Mouse (Mus musculus): Measurements from ENCODE around the gene Fbxl3. TPM values are rescaled to one million over a fixed set of nuclear protein-coding genes. Genes with fewer than 3 reads are reported as not detected.

Gene Fbxl3
- total RNA-seq, 2 experiments from 2014 or later: 96.2 to 100 TPM

DNA sequence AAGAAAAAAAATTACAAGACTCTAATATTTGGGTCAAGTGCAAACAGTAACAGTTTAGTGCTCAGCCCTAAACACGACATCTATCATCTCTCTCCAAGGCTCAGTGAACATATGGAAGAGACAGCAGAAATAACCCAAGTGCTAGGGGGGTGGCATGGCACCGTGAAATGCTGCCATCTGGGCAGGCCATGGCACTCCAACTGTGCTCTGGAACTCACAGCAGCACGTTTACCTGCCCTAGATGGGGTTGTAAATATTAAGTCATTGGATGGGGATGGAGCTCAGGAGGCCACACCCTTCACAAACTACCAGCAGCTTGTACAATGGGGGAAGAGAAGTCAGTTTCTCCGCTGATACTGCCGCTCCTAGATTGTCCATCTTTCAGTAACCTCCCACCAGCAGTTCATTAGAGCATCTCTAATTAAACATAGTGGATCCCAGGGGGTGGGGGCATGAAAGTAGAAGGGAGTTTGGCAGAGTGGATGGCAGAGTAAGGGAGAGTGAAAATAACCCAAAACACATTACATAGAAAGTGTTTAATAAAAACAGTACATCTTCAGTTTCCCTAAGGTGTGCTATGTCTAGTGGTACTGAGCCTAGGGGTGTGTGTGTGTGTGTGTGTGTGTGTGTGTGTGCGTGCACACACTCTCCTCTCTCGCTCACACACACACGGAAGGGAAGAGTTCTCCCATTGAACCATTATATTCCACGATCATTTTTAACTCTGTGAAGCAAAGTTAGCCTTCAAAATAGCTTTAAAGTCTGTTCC is 20.0 kb downstream of the Fbxl3 start:
- DNase-seq: no peak

DNA sequence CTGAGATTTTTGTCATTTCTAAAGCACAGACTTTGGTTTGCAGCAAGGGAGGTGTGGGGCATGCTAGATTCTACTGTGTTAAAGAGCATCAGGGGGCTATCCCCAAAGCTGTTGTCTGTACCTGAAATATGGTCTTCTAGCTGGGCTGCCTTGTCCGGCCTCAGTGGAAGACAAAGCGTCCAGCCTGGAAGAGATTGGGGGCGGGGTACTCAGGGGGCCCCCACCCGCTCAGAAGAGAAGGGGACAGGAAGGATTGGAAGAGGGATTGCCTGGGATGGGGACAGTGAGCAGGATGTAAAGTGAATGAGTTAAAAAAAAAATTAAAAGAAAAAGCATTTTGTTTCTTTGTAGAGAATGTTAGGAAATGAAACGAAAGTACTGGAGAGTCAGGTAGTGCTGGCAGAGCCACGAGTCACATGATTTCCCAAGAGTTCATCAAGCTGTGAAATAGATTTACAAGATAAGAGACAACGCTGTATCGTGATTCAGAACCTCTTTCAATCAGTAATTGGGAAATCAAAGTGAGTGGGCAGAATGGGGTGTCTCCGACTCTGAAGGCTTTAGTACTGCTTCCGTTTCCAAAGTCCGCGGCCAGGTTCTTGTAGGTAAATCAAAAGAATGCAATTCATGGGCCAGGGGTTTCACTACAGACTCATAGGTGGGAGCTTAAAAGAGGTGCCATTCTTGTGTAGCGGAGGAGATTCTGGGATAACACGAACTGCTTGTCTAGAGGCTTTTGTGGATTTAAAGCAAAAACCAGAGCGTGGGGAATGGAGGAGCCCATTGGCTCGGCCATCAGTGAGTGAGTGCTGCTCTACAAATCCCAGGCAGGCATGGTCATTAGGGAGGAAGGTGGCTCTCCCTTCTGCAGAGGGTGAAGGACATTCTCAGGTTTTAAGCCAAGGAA is 21.1 kb downstream of the Fbxl3 start:
- no peak for DNase-seq

DNA sequence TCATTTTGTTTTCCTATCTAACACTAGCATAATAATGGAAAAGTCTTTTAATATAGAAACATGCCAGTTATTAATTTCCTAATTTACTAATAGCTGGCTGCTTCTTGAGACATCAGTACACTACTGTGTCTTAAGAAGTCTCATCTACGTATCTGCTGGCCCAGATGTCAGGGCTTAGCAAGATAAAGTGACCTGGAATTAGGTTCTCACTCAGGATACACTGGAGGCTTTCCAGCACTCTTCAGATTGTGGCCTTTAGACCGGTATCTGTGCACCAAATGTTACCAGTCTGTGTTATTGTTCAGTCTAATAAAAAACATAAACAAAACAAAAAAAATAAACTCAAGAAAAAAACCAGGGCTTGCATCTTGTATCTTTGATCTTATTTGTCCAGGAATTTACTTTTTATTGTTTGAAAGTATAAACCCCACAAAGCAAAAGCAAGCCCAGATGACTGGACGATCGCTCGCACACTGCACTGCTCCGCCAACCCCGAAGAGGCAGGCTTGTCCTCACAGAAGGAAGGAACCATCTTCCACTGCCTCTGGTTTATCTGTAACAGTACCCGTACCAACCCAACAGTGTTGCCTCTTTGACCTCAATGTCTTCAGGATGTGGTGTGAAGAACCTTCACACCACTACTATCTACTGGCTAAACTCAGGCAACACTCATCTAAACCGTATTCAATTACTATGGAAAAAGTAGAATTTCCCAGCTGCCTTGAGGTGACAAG is 21.9 kb downstream of the Fbxl3 start:
- no peak for DNase-seq

DNA sequence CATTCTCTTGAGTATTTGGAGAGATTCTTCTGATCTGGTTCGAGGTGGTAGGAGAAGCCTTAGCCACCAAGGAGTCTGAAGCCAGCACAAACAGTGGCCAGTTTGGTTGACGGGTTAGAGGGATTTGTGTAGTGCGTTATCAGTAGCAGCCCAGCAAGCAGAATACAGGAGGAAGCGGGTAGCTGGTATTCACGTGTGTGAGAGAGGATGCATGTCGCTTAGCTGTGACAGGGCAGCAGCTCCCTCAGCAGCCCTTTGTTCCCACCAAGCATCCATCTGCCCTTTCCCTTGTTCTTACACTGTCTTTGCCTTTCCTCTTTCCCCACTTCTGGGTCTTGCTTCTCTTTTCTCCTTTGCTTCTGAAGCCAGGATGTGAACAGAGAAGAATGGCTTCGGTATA is 24.2 kb downstream of the Fbxl3 start:
- DNase-seq: no peak

DNA sequence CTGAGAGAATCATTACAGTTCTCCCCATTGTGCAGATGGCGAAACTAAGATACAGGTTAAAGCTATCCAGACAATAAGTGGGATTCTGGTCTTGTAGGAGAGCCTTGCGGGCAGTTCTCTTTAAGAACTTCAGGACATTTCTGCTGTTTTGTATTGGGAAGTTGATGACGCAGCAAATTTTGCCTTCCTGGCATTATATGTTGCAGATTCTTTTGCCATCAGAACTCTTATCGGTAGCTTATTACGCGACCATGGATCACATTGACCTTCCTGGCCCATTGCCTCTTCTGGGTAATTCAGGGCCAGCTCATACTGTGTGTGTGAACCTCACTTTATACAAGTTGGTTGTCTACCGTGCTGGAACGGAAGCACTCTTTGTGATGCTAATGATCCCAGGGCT is 25.5 kb downstream of the Fbxl3 start:
- no peak for DNase-seq

DNA sequence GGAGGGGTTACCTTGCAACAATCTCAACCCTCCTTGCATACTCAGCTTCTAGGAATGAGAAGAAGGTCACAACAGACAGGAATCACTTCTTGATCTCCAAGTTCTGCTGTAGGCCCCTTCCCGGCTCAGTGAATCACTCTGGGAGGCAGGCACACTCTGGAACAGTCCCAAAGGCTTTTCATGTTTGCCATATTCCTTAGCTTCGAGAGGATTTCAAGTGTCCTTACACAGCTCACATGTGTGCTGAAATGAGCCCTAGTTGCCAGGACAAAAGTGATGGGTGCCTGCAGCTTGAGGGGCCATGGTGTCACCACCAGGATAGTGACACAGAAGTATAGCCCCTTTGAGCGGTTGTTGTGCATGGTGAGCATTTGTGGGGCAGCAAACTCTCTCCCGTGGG is 26.6 kb downstream of the Fbxl3 start:
- no peak for DNase-seq

DNA sequence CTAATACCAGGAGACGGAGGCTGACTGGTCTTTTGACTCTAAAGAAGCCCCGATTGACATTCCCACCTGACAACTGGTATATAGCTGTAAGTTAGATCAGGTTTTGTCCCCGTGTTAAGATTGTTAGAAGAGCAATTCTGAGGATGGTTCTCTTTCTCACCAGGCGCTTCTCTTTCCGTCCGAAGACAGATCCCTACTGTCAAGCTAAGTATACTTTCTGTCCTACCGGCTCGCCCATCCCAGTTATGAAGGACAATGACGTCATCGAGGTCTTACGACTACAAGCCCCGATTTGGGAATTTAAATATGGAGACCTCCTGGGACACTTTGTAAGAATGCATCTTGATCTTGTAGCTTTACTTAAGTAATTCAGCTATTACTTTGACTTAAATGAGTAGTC is 27.9 kb downstream of the Fbxl3 start:
- DNase-seq: no peak

DNA sequence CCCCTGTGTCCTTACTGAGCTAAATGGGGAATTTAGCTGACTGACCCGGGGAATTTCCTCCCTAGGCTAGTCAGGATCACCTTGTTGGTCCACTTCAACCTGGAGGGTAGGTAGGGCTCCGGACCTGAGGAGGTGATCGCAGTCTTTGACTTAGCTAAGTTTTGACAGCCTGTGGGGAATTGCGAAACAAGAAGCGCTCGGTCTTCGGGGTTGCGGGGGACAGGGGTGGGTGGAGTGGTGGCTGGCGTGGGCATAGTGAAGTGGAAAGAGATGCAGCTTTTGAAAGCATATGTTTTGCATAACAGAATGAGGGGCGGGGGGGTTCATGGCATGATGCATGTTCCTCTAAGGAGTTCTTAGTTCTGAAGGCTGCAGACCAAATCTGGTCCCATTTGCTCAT is 28.6 kb downstream of the Fbxl3 start:
- peak; percentile 19 to 31 for DNase-seq

DNA sequence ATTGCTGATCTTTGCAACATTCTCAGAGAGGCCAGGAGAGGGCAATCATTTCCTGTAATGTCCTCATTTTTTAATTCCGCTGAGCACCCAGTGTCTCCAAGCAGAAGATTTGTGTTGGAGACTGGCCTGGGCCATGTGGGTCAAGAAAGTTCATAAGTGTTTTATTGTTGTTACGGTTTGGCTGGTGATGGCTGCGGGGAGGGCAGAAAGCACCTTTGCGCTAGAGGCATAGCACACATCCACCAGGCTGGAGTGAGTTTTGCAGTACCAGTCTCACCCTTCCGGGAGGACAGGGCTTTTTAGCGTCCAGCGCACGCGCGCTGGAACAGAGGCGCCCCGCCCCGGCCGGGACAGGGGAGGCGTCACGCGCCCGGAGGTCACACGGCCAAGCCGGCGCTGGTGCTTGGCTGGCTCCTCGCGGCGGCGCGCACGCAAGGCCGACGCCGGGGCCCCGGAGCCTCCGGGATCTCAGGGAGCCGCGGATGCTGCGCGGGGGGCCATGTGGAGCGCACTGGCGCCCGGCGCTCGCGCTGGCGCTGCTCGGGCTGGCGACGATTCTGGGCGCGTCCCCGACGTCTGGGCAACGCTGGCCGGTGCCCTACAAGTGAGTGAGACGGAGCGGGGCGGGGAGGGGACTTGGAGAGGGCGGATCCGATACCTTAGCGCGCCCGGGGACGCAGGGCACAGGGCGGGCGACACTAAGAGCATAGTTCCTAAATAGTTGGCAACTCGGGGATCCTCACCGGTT is 29.3 kb downstream of the Fbxl3 start, which contains the start of gene Cln5:
Gene Cln5, plus strand, starts transcription at position 353 of the 748 bp plus-strand sequence.
- peak; percentile 89 to 91 for DNase-seq

DNA sequence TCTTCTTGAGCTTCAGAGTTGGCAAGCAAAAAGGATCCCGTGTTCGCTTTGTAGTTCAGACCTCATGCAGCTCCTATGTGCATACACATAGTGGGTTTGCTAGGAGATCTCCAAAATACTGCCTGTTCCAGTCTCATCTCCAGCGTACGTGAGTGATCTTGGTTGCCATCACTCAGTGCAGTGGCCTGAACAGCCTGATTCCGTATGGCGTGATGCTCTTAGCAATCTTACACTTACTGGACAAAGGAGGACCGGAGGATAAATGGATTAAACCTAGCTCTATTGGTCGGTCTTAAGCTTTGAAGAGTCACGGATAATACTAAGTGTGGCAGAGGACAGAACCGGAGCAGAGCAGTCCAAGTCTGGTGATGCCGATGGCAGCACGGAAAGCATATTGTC is 29.9 kb downstream of the Fbxl3 start:
- no peak for DNase-seq

DNA sequence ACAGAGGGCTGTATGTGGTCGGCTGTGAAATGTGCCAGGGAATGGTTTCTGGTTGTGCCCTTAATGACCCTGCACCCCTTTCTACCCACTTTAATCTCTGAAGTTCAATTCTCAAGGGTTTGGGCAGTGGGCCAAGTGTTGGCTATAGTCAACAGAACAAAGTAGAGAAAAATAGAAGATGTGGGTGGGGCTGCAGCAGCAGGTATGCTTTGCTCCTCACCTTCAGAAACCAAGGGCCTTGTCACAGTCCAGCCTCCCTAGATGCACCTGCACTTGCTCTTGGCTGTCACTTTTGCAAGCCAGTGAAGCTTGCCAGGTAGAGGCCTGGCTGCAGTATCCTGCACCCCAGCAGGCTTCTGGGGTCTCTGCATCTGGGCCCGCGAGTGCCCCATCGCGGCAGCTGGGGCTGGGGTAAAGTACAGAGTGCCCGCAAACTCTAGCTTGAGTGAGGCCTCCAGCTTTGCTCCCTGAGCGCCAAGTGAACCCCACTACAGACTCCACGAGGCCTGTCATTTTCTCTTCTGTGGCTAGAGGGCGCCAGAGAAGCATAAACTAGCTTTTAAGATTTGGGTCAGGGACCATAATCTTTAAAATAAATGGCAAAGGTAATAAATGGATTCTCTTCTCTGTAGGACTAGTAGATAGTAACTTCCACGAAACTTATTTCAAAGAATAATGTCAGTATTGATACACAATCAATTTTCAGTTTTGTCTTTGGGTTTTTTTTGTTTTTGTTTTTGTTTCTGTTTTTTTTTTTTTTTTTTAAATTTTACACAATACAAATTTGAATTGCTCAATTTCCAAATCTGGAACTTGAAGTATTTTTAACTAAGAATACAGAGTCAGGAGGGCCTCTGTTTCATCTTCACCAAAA is 33.8 kb downstream of the Fbxl3 start:
- DNase-seq: peak; percentile 60 to 67

DNA sequence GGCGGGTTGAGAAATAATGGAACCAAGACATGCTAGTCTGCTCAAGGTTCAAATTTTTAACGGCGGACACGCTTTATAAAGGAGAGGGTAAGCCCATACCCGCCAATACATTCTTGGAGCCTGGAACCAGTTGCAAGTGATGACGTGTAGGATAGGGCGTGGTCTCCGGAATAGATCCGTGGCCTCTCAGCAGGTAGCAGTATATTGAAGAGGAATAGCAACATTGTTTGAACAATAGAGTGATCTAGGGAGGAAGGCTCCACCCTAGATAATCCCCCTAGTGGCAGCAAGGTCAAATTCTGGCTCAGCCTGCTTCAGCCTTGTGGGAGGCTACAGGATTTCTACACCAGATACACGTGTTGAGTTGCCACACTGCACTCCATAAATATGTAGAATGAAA is 39.9 kb downstream of the Fbxl3 start:
- DNase-seq: no peak

DNA sequence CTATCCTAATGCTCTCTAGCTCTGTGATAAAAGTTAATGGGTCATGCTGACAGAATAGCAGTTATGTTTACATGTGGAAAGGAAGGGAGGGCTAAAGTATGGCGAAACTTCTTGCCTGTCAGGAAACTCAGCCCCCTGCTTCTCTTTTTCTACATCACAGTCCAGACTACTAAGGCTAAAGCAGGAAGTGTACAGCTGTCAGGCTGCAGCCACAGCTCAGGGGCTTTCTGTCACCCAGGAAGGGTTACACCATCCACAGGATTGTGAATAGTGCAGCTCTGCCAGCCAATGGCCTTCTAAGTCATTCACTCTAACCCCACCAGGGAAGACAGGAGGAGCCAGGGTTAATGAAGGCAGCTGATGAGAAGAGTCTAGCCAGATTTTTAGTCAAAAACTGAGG is 40.4 kb downstream of the Fbxl3 start:
- no peak for DNase-seq

DNA sequence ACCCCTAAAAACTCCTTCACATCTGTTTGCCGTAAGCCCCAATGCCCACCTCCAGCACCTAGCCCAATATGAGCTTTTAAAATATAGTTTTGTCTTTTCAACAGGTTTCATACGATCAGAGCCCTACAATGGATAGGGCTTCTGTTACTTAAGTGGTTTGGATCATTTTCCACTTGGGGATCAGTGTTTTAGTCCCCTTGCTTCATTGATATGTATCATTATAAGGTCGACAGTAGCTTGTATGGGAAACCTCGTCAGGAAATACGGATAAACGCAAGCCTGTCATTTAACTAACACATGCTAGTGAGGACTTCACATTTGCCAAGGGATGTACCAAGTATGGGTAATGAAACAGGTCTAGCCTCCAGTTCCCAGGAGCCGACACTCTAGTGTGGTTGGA is 42.8 kb downstream of the Fbxl3 start:
- no peak for DNase-seq

DNA sequence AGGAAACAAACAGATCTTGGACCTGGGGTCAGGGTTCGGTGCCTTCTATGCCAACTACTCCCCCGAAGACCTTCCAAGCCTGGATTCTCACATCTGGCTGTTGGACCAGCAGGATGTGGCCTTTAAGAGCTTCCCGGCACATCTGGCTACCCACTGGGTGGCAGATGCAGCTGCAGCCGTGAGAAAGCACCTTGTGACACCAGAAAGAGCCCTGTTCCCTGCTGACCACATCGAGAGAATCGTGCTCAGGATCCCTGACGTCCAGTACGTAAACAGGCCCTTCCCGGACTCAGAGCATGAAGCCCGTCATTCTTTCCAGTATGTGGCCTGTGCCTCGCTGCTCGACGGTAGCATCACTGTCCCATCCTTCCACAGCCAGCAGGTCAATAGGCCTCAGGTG is 44.6 kb downstream of the Fbxl3 start:
- no peak for DNase-seq

DNA sequence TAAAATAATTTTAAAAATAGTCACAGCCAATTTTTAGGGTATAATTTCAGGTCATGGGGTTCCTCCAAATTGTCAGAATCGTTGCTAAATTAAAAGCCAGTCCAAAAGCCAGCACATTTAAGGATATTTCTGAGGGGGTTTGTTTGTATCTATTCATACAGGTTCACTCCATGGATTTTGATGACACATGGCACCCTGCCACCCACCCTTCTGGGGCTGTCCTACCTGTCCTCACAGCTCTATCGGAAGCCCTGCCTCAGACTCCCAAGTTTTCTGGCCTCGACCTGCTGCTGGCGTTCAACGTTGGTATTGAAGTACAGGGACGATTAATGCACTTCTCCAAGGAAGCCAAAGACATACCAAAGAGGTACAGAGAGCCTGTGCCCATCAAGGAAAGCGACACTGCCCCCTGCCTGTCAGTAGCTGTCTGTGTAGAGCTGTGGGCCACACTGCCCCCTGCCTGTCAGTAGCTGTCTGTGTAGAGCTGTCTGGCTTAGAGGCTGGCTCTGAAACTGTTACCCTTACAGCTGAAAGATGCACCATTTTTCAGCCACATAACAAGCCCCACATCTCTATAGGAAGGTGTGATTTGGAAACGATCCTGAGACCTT is 48.1 kb downstream of the Fbxl3 start:
- DNase-seq: peak; percentile 57 to 64

DNA sequence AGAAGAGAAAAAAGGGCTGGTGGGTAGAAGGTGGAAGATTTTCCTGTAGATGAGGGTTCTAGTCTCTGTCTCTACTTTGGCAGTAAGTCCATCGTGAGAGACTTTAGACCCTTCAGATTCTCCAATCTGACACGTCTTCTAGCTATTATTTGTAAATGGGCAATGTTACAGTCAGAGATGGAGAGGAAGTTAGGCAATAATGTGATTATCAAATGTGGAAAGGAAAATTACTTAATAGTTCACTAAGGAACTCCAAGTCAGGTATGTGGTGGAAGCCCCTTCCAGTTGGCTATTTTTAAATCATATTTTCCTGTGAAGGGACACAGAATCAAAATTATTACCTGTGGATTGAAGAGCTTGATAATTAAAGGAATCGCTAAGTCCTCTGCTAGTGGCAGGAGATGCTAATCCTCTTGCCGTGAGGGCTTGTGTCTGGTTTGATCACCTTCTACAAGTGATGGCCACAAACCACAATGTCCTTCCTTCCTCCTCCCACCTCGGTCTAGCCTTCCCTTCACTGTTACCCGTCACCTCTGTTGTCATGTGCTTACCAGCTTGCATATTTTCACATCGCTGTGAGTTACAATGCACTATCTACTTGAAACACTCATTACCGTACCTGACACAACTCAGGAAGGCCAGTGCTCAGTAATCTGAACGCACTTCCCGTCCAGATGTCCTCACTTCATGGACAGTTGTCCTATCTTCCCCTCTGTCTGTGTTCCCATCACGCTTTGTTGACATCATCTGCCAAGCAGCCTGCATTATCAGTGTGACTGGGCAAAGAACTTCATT is 50.9 kb downstream of the Fbxl3 start:
- DNase-seq: no peak

DNA sequence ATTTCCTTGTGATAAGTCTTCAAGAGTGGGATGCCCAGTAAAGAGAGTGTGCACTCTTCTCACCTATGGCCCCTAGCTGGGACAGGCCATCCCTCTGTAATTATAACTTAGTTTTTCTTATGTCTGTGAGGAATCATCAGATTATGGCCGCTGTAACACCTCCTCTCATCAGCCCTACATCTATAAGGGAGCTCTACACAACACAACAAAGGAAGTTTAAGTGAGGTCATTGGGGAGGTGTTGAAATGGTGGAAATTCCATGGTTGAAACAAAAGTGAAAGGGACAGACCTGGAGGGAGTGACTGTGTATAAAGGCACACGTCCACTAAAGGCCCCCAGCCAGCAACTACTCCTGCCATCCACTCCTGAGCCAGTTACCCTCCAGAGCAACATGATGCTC is 52.7 kb downstream of the Fbxl3 start, which contains the start of gene Acod1:
Gene Acod1, plus strand, starts transcription at position 301 of the 400 bp plus-strand sequence.
- no peak for DNase-seq

DNA sequence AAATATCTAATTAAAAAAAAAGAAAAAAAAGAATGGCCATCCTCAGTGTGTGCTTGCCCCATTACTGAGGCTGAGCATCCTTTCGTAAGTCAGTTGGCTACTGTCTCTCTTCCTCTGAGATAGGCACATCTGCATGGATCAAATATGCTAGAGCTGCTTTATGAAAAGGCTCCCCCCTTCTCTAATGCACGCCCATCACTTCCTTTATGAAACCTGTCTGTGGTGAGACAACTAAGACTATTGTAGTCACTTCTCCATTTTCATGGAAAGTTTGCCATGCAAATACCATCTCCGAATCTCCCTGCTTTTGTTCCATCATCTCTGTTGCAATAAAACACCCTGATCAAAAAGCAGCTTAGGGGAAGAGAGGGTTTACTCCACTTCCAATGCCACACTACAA is 62.4 kb downstream of the Fbxl3 start:
- no peak for DNase-seq

DNA sequence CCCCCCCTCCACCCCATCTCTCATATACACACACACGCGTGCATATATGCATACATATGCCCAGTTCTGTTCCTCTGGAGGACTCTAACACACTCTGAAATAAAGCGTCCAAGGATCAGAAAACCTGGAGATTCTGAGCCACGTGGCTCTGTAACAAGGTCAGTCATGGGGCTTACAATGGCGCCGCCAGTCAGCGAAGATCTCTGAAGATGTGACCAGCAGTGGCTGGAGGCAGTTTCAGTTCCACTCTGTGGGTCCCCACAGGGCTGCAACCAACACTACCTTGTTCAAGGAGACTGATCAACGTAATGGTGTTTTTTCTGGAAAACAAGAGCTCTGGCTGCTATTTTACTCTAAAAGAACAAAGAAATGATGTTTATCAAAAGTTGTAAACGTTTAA is 65.3 kb downstream of the Fbxl3 start:
- DNase-seq: no peak
